Mouse (Mus musculus) adipocyte (in vitro differentiated cells): ENCODE data around the gene Slc25a51.

Experiments used
- DNase-seq: peaks from one replicate; pipeline ENCODE4 v3.0.0-alpha.2; 2016; ENCODE audit warnings: low spot score

Slc25a51 gene

GRCm38 (mm10) chr4:45408427-45409132 lies at the start of gene Slc25a51:
Gene Slc25a51 (minus strand): TSS chr4:45408766.
- DNase-seq: peak; percentile 91

- no peak for DNase-seq
These were observed 49.0 kb upstream of the Slc25a51 start for GRCm38 (mm10) chr4:45457543-45457942.

GRCm38 (mm10) chr4:45455001-45455400 lies 46.4 kb upstream of the Slc25a51 start:
- no peak for DNase-seq

GRCm38 (mm10) chr4:45453271-45453851 lies 44.8 kb upstream of the Slc25a51 start:
- no peak for DNase-seq

GRCm38 (mm10) chr4:45452569-45453111 lies 44.1 kb upstream of the Slc25a51 start:
- DNase-seq: peak; percentile 28

DNA sequence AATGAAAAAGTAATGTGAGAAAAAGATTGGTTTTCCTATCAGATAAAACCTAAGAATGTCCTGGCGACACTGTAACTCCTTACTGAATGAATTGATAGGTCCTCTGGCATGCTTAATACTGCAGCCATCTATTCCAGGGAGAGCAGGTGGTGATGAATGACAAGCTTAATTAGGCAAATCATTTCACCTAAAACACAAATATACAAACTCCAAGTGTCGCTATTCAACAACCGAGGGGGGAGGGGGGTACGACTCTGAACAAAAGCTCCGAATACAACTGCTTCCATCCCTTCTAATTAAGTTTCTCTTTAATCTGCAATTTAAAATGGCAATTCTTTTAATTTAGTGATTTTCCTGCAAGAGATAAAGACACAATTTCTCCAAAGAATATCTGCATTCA lies 40.4 kb upstream of the Slc25a51 start:
- DNase-seq: no peak

DNA sequence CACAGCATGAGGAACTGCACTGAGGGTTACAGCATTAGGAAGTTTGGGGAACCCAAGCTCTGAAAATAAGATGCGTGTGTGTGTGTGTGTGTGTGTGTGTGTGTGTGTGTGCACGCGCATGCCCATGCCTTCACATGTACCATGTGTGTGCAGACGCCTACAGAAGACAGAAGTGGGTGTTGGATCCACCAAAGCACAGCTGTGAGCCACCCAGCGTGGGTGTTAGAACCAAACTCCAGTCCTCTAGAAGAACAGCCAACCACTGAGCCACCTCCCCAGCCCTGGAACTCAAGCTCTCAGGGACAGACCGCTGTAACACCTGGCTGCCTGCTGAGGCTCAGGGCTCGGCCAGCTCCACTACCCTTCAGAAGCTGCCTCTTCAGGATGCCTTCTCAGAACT lies 39.9 kb upstream of the Slc25a51 start:
- no peak for DNase-seq

DNA sequence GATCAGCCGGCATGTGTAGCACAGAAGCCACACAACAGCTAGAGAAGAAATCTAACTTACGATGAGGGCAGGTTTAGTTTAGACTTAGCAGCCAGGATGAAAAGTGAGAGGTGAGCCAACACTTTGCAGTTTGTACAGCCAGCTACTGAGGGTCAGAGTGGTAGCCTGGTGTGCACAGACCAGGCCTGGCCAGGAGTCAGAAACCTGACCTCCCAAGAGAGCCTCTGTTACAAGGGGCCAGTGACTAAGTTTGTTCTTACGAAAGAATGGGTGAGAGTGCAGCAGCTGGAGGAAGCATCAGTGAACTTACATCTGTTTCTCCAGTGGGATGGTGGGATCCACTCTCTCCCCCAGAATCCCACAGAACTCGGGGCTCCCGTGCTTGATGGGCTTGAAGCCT lies 38.6 kb upstream of the Slc25a51 start:
- peak; percentile 80 for DNase-seq

DNA sequence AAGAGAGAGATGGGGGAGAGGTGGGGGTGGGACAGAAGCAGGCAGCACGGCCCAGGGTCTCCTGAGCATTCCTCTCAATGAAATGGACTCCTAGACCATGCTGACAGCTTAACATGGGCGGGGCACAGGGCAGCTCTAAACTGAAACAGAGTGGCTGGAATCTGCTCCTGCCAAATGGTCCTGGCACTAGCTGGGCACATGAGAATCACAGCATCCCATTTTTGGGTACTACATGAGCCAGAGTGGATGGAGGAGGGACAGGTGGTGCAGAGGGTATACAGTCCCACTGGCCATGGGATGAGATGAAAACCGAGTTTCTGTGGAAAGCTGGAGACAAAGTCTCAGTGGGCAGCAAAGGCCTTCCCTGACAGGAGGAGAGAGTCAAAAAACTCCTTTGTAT lies 36.7 kb upstream of the Slc25a51 start:
- no peak for DNase-seq

DNA sequence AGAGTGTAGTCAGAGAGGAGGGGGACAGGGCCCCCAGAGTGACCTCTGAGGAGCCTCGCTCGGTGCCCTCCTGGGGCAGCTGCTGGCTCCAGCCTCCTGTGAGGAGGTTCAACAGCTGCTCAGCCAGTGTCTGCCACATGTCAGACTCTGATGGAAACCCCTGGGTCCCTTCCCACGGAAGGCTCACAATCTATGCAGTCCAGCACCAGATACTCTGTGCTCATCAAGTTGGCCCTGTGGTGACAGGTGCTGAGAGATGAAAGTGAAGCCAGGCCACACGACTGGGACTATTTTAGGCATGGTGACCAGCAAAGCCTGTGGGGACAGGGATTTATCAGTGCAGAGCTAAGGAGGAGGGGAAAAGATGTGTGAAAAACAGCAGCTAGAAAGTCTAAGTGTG lies 36.2 kb upstream of the Slc25a51 start:
- DNase-seq: no peak

DNA sequence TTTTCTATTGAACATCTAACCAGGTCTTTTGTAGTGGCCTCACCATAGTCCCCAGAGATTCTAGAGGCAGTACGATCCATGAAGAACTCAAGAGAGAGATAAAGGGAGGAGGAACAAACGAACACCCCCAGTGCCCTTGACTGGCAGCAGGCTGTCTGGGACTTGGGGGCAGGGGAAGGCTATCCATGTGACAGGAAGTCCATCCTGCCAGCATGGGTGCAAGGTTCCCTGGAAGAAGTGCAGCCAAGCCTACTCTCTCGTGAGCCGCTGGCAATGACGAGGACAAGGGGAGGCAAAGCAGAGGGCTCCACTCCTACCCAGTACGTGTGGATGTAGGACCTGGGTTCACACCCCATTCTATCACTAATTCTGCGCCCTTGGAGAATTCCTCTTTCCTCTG lies 35.1 kb upstream of the Slc25a51 start:
- no peak for DNase-seq

DNA sequence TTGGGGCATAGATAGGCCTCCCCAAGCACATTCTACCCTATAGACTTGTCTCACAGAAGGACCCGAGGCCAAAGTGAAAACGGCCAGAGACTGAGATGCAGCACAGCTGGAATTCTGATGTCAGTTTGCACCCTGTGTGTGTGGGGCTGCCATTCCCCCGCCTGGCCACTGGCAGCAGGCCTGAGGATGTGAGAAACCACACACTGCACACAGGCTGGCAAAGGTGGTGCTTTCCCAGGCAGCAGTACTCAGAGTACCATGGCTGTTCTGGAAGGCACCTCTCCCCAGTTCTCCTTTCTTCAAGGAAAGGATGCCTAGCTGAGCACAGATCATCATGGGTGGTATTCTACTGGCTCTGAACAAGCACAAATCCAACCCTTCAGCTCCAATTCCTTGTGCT lies 33.7 kb upstream of the Slc25a51 start:
- DNase-seq: no peak

DNA sequence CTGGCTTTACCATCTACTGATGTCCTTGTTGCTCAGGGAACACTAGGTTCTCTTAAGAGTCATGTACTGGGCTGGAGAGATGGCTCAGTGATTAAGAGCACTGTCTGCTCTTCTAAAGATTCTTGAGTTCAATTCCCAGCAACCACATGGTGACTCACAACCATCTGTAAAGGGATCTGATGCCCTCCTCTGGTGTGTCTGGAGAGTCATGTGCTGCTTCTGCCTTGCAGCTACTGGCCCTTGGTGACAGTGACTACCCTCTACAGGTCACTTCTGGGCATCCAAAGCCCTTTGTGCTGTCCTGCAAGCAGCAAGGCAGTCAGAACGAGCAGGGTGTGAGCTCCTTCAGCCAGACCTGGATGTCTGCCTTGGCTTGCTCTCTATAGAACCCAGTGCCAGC lies 33.2 kb upstream of the Slc25a51 start:
- no peak for DNase-seq

- no peak for DNase-seq
These were observed 30.7 kb upstream of the Slc25a51 start for GRCm38 (mm10) chr4:45439281-45439680.

DNA sequence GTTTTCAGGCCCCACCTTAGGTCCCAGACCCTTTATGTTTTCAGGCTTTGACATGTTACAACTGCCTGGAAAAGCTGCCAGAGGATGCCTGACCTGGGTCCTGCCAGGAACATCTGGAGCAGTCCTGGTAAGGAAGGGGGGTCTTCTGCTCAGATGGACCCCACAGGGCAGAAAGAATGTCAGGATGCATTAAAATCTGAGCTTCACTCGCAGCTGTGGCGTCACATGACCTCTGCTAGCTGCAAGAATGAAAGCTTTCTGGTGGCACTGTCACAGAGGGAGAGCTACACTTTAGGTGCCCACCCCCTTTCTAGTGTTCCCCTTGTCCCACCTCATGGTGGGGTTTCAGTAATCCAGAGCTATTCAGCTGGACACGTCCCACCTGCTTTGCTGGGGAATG lies 28.4 kb upstream of the Slc25a51 start:
- DNase-seq: no peak

- no peak for DNase-seq
These were observed 27.9 kb upstream of the Slc25a51 start for GRCm38 (mm10) chr4:45436383-45436913.

DNA sequence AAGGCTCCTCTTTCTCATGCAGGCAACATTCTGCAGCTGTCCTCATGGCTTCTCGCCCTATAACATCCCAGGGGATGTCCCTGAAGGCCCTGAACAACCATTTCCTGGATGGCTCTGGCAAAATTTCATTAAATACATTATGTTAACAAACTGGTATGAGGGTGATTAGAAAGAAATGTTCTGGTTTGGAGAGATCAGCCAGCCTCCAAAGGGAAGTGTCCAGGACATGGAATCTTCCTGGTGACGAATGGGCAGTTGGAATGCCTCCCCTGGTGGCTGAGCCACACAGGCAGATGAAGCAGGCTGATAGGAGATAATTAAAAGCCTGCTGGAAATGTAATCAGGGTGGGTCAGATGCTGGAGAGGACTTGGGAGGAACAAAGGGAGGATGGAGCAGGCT lies 27.3 kb upstream of the Slc25a51 start:
- DNase-seq: no peak

DNA sequence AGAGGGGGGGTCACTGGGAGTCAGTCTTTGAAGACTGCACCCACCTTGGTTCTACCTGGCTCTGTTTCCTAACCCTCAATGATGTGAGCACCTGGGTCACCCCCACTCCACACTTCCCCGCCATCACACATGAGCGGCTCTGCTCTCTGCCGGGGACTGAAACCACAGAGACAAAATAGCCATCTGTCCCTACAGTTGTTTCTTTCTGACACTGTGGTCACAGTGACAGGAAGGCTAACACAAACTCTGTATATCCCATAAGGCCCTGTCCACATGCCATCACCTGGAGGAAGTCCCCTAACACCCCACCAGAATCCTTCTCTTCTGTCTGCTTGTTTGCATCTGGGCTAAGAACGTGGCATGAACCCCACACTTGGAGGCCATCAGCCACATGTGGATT lies 26.1 kb upstream of the Slc25a51 start:
- no peak for DNase-seq

GRCm38 (mm10) chr4:45434071-45434470 lies 25.5 kb upstream of the Slc25a51 start:
- DNase-seq: no peak

GRCm38 (mm10) chr4:45431806-45432205 lies 23.2 kb upstream of the Slc25a51 start:
- DNase-seq: no peak

- no peak for DNase-seq
These were observed 22.8 kb upstream of the Slc25a51 start for GRCm38 (mm10) chr4:45431316-45431715.

DNA sequence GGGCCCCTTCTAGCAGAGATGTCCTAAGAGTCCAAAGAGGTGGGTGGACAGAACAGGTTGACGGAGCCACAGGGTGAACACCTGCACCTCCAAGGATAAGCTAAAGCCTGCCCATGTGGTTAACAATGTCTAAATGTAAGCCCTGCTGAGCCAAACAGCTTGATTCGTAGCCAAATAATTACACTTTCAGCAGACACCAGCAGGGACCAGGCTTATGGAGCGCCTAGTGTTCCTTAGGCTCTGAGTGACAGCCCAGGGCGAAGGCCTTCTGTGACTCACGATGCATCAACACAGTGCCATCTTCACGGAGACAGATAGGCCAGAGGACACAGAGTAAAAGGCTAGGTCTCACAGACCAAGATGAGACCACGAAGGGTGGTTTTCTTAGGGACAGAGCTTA lies 20.9 kb upstream of the Slc25a51 start:
- DNase-seq: no peak

DNA sequence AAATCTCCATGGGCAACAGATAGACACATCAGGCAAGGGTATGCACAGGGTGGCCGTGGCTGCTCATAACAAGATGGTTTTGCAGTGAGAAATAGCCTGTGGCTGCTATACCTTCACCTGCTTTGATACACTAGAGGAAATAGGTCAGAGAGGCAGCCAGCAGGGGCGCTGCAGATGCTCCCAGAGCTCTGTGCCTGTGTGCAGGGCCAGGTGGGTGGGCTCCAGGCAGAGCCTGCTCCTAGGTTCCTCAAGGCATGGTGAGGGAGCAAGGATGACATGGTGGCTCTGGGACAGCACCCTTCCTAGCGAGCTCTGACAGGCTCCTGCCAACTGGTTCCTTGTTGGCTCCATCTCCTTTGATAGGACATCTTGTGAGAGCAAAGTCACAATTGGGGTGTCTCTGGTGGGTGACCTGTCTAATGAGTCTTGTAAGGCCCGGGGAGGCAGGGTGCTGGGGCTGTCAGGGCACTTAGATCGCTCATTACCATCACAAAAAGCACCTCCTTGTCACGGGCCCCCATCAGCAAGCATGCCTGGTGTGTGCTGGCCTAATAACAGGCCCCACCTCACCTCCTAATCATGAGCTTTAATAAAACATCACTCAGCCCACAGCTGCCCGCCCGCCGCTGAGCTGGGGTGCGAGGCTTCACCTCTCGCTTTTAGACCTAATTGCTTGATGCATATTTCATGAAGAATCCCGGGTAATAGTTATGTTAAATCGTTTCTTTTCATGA lies 18.3 kb upstream of the Slc25a51 start:
- no peak for DNase-seq
